Mouse (Mus musculus) G1E (cell line): ENCODE data around the gene Kalrn.

Experiments used
- CTCF ChIP-seq: IDR thresholded peaks from 2 replicates; pipeline ENCODE4 v1.5.1; 2012; ENCODE audit warnings: low read depth, low read length, inconsistent platforms, mixed read lengths
- GATA1 ChIP-seq: IDR thresholded peaks from 2 replicates; pipeline ENCODE4 v1.6.1; 2012; ENCODE audit warnings: borderline replicate concordance, low read length, inconsistent platforms, mixed read lengths
- POLR2AphosphoS5 ChIP-seq: IDR thresholded peaks from 2 replicates; pipeline ENCODE4 v1.6.1; 2012; ENCODE audit warnings: low read depth, low read length, inconsistent platforms; ENCODE audit not compliant: insufficient replicate concordance
- TAL1 ChIP-seq: conservative IDR thresholded peaks from 2 replicates; pipeline ENCODE4 v1.6.1; 2012; ENCODE audit warnings: low read depth, low read length, inconsistent platforms, mixed read lengths

- no peak for TF ChIP-seq CTCF
- no peak for TF ChIP-seq POLR2AphosphoS5
- TF ChIP-seq GATA1: no peak
- TF ChIP-seq TAL1: no peak
These were observed 507.0 kb downstream of the Kalrn start for GRCm38 (mm10) chr16:34066376-34066775.
